Mouse (Mus musculus): ENCODE measurements around the gene Mettl25. TPM values are rescaled to one million over a fixed set of nuclear protein-coding genes. Genes with fewer than 3 reads are reported as not detected.

Mettl25 gene
- polyA plus RNA-seq, 1 experiment from 2014 or later, result 7.9 TPM

- Histone ChIP-seq H3K27me3 (replicated peaks; ENCODE audit: control insufficient read depth, insufficient read depth, low read length) (no peaks in the 10 kb centered on the region), H3K9ac (ENCODE audit: low read depth, low read length) (no peak overlapping the region), H3K4me2 (replicated peaks; ENCODE audit: low read depth) (no peak overlapping the region), H3K36me3 (ENCODE audit: control insufficient read depth, insufficient read depth) (no peaks in the 10 kb centered on the region), H3K4me1 (replicated peaks; ENCODE audit: control insufficient read depth, insufficient read depth, low read length) (no peaks in the 10 kb centered on the region), H3K27ac (ENCODE audit: low read depth, low read length) (no peak overlapping the region), H3K9me3 (ENCODE audit: control insufficient read depth) (no peaks in the 10 kb centered on the region), H3K4me3 (ENCODE audit: low read depth, low read length) (no peak overlapping the region)
- WGBS, result 81% methylated on average over 7 of the region's 7 CpGs
- ATAC-seq, result no peak
- no peak for TF ChIP-seq CTCF (IDR thresholded peaks at IDR 0.05; ENCODE audit: low read depth)
Measured at GRCm38 (mm10) chr10:105806259-105807010, 34.7 kb downstream of the Mettl25 start.

GRCm38 (mm10) chr10:105803461-105803860 is 37.7 kb downstream of the Mettl25 start:
- 79% methylated on average over 2 of the region's 2 CpGs for WGBS

GRCm38 (mm10) chr10:105802132-105802531 is 39.0 kb downstream of the Mettl25 start:
- TF ChIP-seq CTCF (IDR thresholded peaks at IDR 0.05; ENCODE audit: low read depth), result no peak
- no peaks in the 10 kb centered on the region for H3K4me1 ChIP-seq (replicated peaks; ENCODE audit: control insufficient read depth, insufficient read depth, low read length)
- H3K27ac ChIP-seq (ENCODE audit: low read depth, low read length), result no peak overlapping the region
- no peaks in the 10 kb centered on the region for H3K9me3 ChIP-seq (ENCODE audit: control insufficient read depth)
- H3K27me3 ChIP-seq (replicated peaks; ENCODE audit: control insufficient read depth, insufficient read depth, low read length), result no peaks in the 10 kb centered on the region
- no peak for ATAC-seq
- H3K9ac ChIP-seq (ENCODE audit: low read depth, low read length), result no peak overlapping the region
- 93% methylated on average over 6 of the region's 6 CpGs for WGBS
- H3K4me2 ChIP-seq (replicated peaks; ENCODE audit: low read depth), result no peak overlapping the region
- no peaks in the 10 kb centered on the region for H3K36me3 ChIP-seq (ENCODE audit: control insufficient read depth, insufficient read depth)
- H3K4me3 ChIP-seq (ENCODE audit: low read depth, low read length), result no peak overlapping the region

More at GRCm38 (mm10) chr10:105803461-105803860, 37.7 kb downstream of the Mettl25 start:
- no peak for TF ChIP-seq CTCF (IDR thresholded peaks at IDR 0.05; ENCODE audit: low read depth)
- Histone ChIP-seq H3K4me3 (ENCODE audit: low read depth, low read length) (no peak overlapping the region), H3K4me1 (replicated peaks; ENCODE audit: control insufficient read depth, insufficient read depth, low read length) (no peaks in the 10 kb centered on the region), H3K27ac (ENCODE audit: low read depth, low read length) (no peak overlapping the region), H3K4me2 (replicated peaks; ENCODE audit: low read depth) (no peak overlapping the region), H3K36me3 (ENCODE audit: control insufficient read depth, insufficient read depth) (no peaks in the 10 kb centered on the region), H3K9ac (ENCODE audit: low read depth, low read length) (no peak overlapping the region), H3K9me3 (ENCODE audit: control insufficient read depth) (no peaks in the 10 kb centered on the region), H3K27me3 (replicated peaks; ENCODE audit: control insufficient read depth, insufficient read depth, low read length) (no peaks in the 10 kb centered on the region)
- no peak for ATAC-seq

GRCm38 (mm10) chr10:105801147-105801546 is 40.0 kb downstream of the Mettl25 start:
- WGBS, result 80% methylated on average over 6 of the region's 6 CpGs
- no peak overlapping the region for H3K27ac ChIP-seq (ENCODE audit: low read depth, low read length)
- no peaks in the 10 kb centered on the region for H3K9me3 ChIP-seq (ENCODE audit: control insufficient read depth)
- no peaks in the 10 kb centered on the region for H3K27me3 ChIP-seq (replicated peaks; ENCODE audit: control insufficient read depth, insufficient read depth, low read length)
- no peak overlapping the region for H3K9ac ChIP-seq (ENCODE audit: low read depth, low read length)
- no peaks in the 10 kb centered on the region for H3K36me3 ChIP-seq (ENCODE audit: control insufficient read depth, insufficient read depth)
- H3K4me1 ChIP-seq (replicated peaks; ENCODE audit: control insufficient read depth, insufficient read depth, low read length), result no peaks in the 10 kb centered on the region
- no peak for TF ChIP-seq CTCF (IDR thresholded peaks at IDR 0.05; ENCODE audit: low read depth)
- H3K4me2 ChIP-seq (replicated peaks; ENCODE audit: low read depth), result no peak overlapping the region
- ATAC-seq, result no peak
- H3K4me3 ChIP-seq (ENCODE audit: low read depth, low read length), result no peak overlapping the region

- no peaks in the 10 kb centered on the region for H3K4me1 ChIP-seq (replicated peaks; ENCODE audit: control insufficient read depth, insufficient read depth, low read length)
- no peak overlapping the region for H3K27ac ChIP-seq (ENCODE audit: low read depth, low read length)
- WGBS, result 62% methylated on average over 8 of the region's 8 CpGs
- no peaks in the 10 kb centered on the region for H3K36me3 ChIP-seq (ENCODE audit: control insufficient read depth, insufficient read depth)
- H3K4me3 ChIP-seq (ENCODE audit: low read depth, low read length), result no peak overlapping the region
- H3K4me2 ChIP-seq (replicated peaks; ENCODE audit: low read depth), result no peak overlapping the region
- no peak for ATAC-seq
- no peak overlapping the region for H3K9ac ChIP-seq (ENCODE audit: low read depth, low read length)
- H3K27me3 ChIP-seq (replicated peaks; ENCODE audit: control insufficient read depth, insufficient read depth, low read length), result no peaks in the 10 kb centered on the region
- no peak for TF ChIP-seq CTCF (IDR thresholded peaks at IDR 0.05; ENCODE audit: low read depth)
- no peaks in the 10 kb centered on the region for H3K9me3 ChIP-seq (ENCODE audit: control insufficient read depth)
Measured at GRCm38 (mm10) chr10:105797250-105797924, 43.8 kb downstream of the Mettl25 start.

- Histone ChIP-seq H3K27ac (ENCODE audit: low read depth, low read length) (no peak overlapping the region), H3K4me1 (replicated peaks; ENCODE audit: control insufficient read depth, insufficient read depth, low read length) (no peaks in the 10 kb centered on the region), H3K4me3 (ENCODE audit: low read depth, low read length) (no peak overlapping the region), H3K9me3 (ENCODE audit: control insufficient read depth) (no peaks in the 10 kb centered on the region), H3K4me2 (replicated peaks; ENCODE audit: low read depth) (no peak overlapping the region), H3K27me3 (replicated peaks; ENCODE audit: control insufficient read depth, insufficient read depth, low read length) (no peaks in the 10 kb centered on the region), H3K36me3 (ENCODE audit: control insufficient read depth, insufficient read depth) (no peaks in the 10 kb centered on the region), H3K9ac (ENCODE audit: low read depth, low read length) (no peak overlapping the region)
- no peak for TF ChIP-seq CTCF (IDR thresholded peaks at IDR 0.05; ENCODE audit: low read depth)
- no peak for ATAC-seq
- 54% methylated on average over 15 of the region's 15 CpGs for WGBS
Measured at GRCm38 (mm10) chr10:105793776-105794552, 47.2 kb downstream of the Mettl25 start.

Measured in intestine, postnatal 0 days (tissue).